Mouse (Mus musculus) megakaryocyte, adult 5-6 weeks (primary cell): Measurements from ENCODE around the gene Klhdc8b. TPM values are rescaled to one million over a fixed set of nuclear protein-coding genes. Genes with fewer than 3 reads are reported as not detected.

Experiments
- ATAC-seq: 2 replicates; pipeline ENCODE4 v1.8.0; 2016; ENCODE audit warnings: mild to moderate bottlenecking, inconsistent platforms; ENCODE audit not compliant: poor library complexity, severe bottlenecking
- total RNA-seq, 2 experiments: library from RNA; stranded (forward) in 1 of 2; stranded (reverse) in 1 of 2; fragments of 153-499, 151-499 nt in 1 of 2; fragments of 221-1000, 200-1000 nt in 1 of 2; gene quantifications; 2 replicates each; pipeline versions ENCODE4 v1.2.3 to v1.2.4; 2015 to 2017

The Klhdc8b gene
- total RNA-seq, 2 experiments from 2014 or later: 0.33 to 1.0 TPM

GRCm38 (mm10) chr9:108483051-108483790 is 21.8 kb upstream of the Klhdc8b start:
- no peak for ATAC-seq

- ATAC-seq: no peak
Observed at GRCm38 (mm10) chr9:108481520-108482210, 20.3 kb upstream of the Klhdc8b start.

GRCm38 (mm10) chr9:108480813-108481519 is 19.6 kb upstream of the Klhdc8b start:
- no peak for ATAC-seq

- no peak for ATAC-seq
Observed at GRCm38 (mm10) chr9:108479721-108480351, 18.5 kb upstream of the Klhdc8b start, which contains the start of gene Lamb2. Gene Lamb2 (plus strand): TSS chr9:108479736.

GRCm38 (mm10) chr9:108479241-108479640 is 17.9 kb upstream of the Klhdc8b start:
- ATAC-seq: no peak

- ATAC-seq: no peak
Observed at GRCm38 (mm10) chr9:108478638-108479156, 17.3 kb upstream of the Klhdc8b start.

- peak; percentile 62 for ATAC-seq
Observed at GRCm38 (mm10) chr9:108474528-108474927, 13.1 kb upstream of the Klhdc8b start.

GRCm38 (mm10) chr9:108469845-108470244 is 8.5 kb upstream of the Klhdc8b start:
- no peak for ATAC-seq

GRCm38 (mm10) chr9:108469430-108469829 is 8.0 kb upstream of the Klhdc8b start:
- ATAC-seq: no peak

- no peak for ATAC-seq
Observed at GRCm38 (mm10) chr9:108466219-108466618, 4.8 kb upstream of the Klhdc8b start.

- no peak for ATAC-seq
Observed at GRCm38 (mm10) chr9:108463713-108464112, 2.3 kb upstream of the Klhdc8b start.

GRCm38 (mm10) chr9:108462192-108462591 is 811 bp upstream of the Klhdc8b start:
- ATAC-seq: no peak

- no peak for ATAC-seq
Observed at GRCm38 (mm10) chr9:108461675-108462074, 294 bp upstream of the Klhdc8b start.

- ATAC-seq: peak; percentile 98
Observed at GRCm38 (mm10) chr9:108460319-108461178, 832 bp downstream of the Klhdc8b start, which contains the start of gene Ccdc71. Gene Ccdc71 (plus strand): TSS chr9:108460527.

- ATAC-seq: peak; percentile 23
Observed at GRCm38 (mm10) chr9:108459939-108460318, 1.5 kb downstream of the Klhdc8b start.

- ATAC-seq: no peak
Observed at GRCm38 (mm10) chr9:108456953-108457352, 4.4 kb downstream of the Klhdc8b start.

GRCm38 (mm10) chr9:108455747-108456571 is 5.4 kb downstream of the Klhdc8b start:
- ATAC-seq: no peak

GRCm38 (mm10) chr9:108454429-108454828 is 7.0 kb downstream of the Klhdc8b start:
- ATAC-seq: no peak

GRCm38 (mm10) chr9:108453458-108453857 is 7.9 kb downstream of the Klhdc8b start:
- no peak for ATAC-seq
